Mouse (Mus musculus) lung, postnatal 0 days (tissue): Measurements from ENCODE around the gene Trappc3l. TPM values are rescaled to one million over a fixed set of nuclear protein-coding genes. Genes with fewer than 3 reads are reported as not detected.
A peak's percentile ranks its signal among the peaks of the same experiment; 100 is the strongest.

ENCODE experiments used
- ATAC-seq: fragments of 200-750 bp; cut with Nextera tagmentation; 2 replicates; pipeline ENCODE4 v1.8.0; 2017; ENCODE audit warnings: moderate library complexity
- DNase-seq: peaks from one replicate; pipeline ENCODE4 v3.0.0-alpha.2; 2016; ENCODE audit warnings: low spot score
- H3K27ac ChIP-seq: fragments of 300-500 bp; sonication (generic); 2 replicates; pipeline ENCODE4 v1.5.1; 2014; ENCODE audit warnings: antibody characterized with exemption, mild to moderate bottlenecking, low read length, mixed read lengths
- H3K27me3 ChIP-seq: fragments of 300-500 bp; sonication (generic); replicated peaks from 2 replicates; pipeline ENCODE4 v1.6.1; 2014; ENCODE audit warnings: low read length, mixed read lengths; ENCODE audit not compliant: insufficient read depth
- H3K36me3 ChIP-seq: fragments of 300-500 bp; sonication (generic); 2 replicates; pipeline ENCODE4 v1.6.1; 2014; ENCODE audit warnings: low read length, mixed read lengths; ENCODE audit not compliant: insufficient read depth
- H3K4me1 ChIP-seq: fragments of 300-500 bp; sonication (generic); 2 replicates; pipeline ENCODE4 v1.6.1; 2014; ENCODE audit warnings: antibody characterized with exemption, low read depth, low read length, mixed read lengths; ENCODE audit not compliant: insufficient read depth
- H3K4me2 ChIP-seq: fragments of 300-500 bp; sonication (generic); replicated peaks from 2 replicates; pipeline ENCODE4 v1.6.1; 2014; ENCODE audit warnings: low read depth, mild to moderate bottlenecking, low read length, moderate library complexity, mixed read lengths
- H3K4me3 ChIP-seq: fragments of 300-500 bp; sonication (generic); 2 replicates; pipeline ENCODE4 v1.5.1; 2014; ENCODE audit warnings: low read depth, low read length
- H3K9ac ChIP-seq: fragments of 300-500 bp; sonication (generic); replicated peaks from 2 replicates; pipeline ENCODE4 v1.6.1; 2014; ENCODE audit warnings: low read depth, mild to moderate bottlenecking
- H3K9me3 ChIP-seq: fragments of 300-500 bp; sonication (generic); 2 replicates; pipeline ENCODE4 v1.6.1; 2016; ENCODE audit warnings: low read length, mixed read lengths
- CTCF ChIP-seq: IDR thresholded peaks from 2 replicates; pipeline ENCODE4 v1.5.1; 2016; ENCODE audit warnings: antibody characterized with exemption, mild to moderate bottlenecking
- EP300 ChIP-seq: IDR thresholded peaks from 2 replicates; pipeline ENCODE4 v1.6.1; 2016; ENCODE audit warnings: antibody characterized with exemption, mild to moderate bottlenecking, control low read depth
- WGBS: fragments of 180-500 bp; shearing (Covaris S2); extraction: QIAGEN DNeasy Blood & Tissue Kit; methylation state at CpG from one replicate; pipeline ENCODE4 v1.1.7; 2014; 5-methylcytosine and 5-hydroxymethylcytosine counted together
- polyA plus RNA-seq: library from polyadenylated mRNA; unstranded; fragments of >200 nt; fragmentation: Nextera tagmentation; extraction: Ambion mirVana; gene quantifications from 2 replicates; pipeline ENCODE4 v1.2.1, GENCODE M21; 2015

Gene Trappc3l
- polyA plus RNA-seq, 1 experiment from 2014 or later: not detected

- Histone ChIP-seq H3K27me3 (no peaks in the 10 kb centered on the region), H3K4me2 (peak within 1 kb of the TSS; percentile 48), H3K4me1 (no peaks in the 10 kb centered on the region; the same call in 1 of the 2 replicates), H3K9me3 (no peaks in the 10 kb centered on the region), H3K27ac (peak within 1 kb of the TSS; percentile 54; the same call in 1 of the 2 replicates), H3K36me3 (no peaks in the 10 kb centered on the region), H3K4me3 (peak within 1 kb of the TSS; percentile 20; the same call in 1 of the 2 replicates), H3K9ac (0 out of 2 replicates have a peak within 1 kb of the TSS, but pooled peaks have one; percentile 12)
- peak; percentile 96 for DNase-seq
- TF ChIP-seq CTCF (peak; percentile 87), EP300 (peak; percentile 84)
- peak; percentile 98 for ATAC-seq
- WGBS: 6% methylated on average over 9 of the region's 9 CpGs
Observed at GRCm38 (mm10) chr10:34096418-34096883, 59.1 kb downstream of the Trappc3l start, which contains the start of gene Calhm5. Calhm5 (minus strand) TSS chr10:34096519.

GRCm38 (mm10) chr10:34110863-34111465, 73.6 kb downstream of the Trappc3l start:
- Histone ChIP-seq H3K4me2 (no peak overlapping the region), H3K4me3 (no peak overlapping the region), H3K4me1 (no peaks in the 10 kb centered on the region), H3K36me3 (no peaks in the 10 kb centered on the region), H3K9me3 (no peaks in the 10 kb centered on the region), H3K9ac (no peak overlapping the region), H3K27ac (no peak overlapping the region), H3K27me3 (no peaks in the 10 kb centered on the region)
- DNase-seq: no peak
- no peak for TF ChIP-seq CTCF
- no peak for TF ChIP-seq EP300
- no peak for ATAC-seq
- 73% methylated on average over 13 of the region's 13 CpGs for WGBS

GRCm38 (mm10) chr10:34111964-34112738, 74.8 kb downstream of the Trappc3l start:
- no peaks in the 10 kb centered on the region for H3K36me3 ChIP-seq
- 60% methylated on average over 4 of the region's 4 CpGs for WGBS
- DNase-seq: no peak

GRCm38 (mm10) chr10:34117131-34117530, 79.7 kb downstream of the Trappc3l start:
- no peaks in the 10 kb centered on the region for H3K36me3 ChIP-seq
- TF ChIP-seq CTCF (no peak), EP300 (no peak)
- no peak for ATAC-seq
- H3K4me2 ChIP-seq: no peak overlapping the region
- H3K4me3 ChIP-seq: no peak overlapping the region
- H3K4me1 ChIP-seq: no peaks in the 10 kb centered on the region
- no peaks in the 10 kb centered on the region for H3K9me3 ChIP-seq
- no peak overlapping the region for H3K9ac ChIP-seq
- DNase-seq: no peak
- no peak overlapping the region for H3K27ac ChIP-seq
- 41% methylated on average over 3 of the region's 3 CpGs for WGBS
- no peaks in the 10 kb centered on the region for H3K27me3 ChIP-seq

More at GRCm38 (mm10) chr10:34111964-34112738, 74.8 kb downstream of the Trappc3l start:
- H3K9ac ChIP-seq: no peak overlapping the region
- H3K9me3 ChIP-seq: no peaks in the 10 kb centered on the region
- H3K4me2 ChIP-seq: no peak overlapping the region
- no peak for ATAC-seq
- H3K4me1 ChIP-seq: no peaks in the 10 kb centered on the region
- no peaks in the 10 kb centered on the region for H3K27me3 ChIP-seq
- no peak for TF ChIP-seq EP300
- TF ChIP-seq CTCF: no peak
- no peak overlapping the region for H3K4me3 ChIP-seq
- H3K27ac ChIP-seq: no peak overlapping the region

GRCm38 (mm10) chr10:34117770-34118169, 80.4 kb downstream of the Trappc3l start:
- no peaks in the 10 kb centered on the region for H3K27me3 ChIP-seq
- H3K27ac ChIP-seq: no peak overlapping the region
- DNase-seq (no peak), ATAC-seq (no peak)
- H3K9me3 ChIP-seq: no peaks in the 10 kb centered on the region
- no peaks in the 10 kb centered on the region for H3K4me1 ChIP-seq
- no peaks in the 10 kb centered on the region for H3K36me3 ChIP-seq
- no peak overlapping the region for H3K4me3 ChIP-seq
- H3K9ac ChIP-seq: no peak overlapping the region
- TF ChIP-seq CTCF: no peak
- TF ChIP-seq EP300: no peak
- H3K4me2 ChIP-seq: no peak overlapping the region

- Histone ChIP-seq H3K4me2 (no peak overlapping the region), H3K4me1 (no peaks in the 10 kb centered on the region), H3K27ac (no peak overlapping the region), H3K27me3 (no peaks in the 10 kb centered on the region), H3K4me3 (no peak overlapping the region), H3K9ac (no peak overlapping the region), H3K9me3 (no peaks in the 10 kb centered on the region), H3K36me3 (no peaks in the 10 kb centered on the region)
- ATAC-seq (no peak), DNase-seq (no peak)
- 80% methylated on average over 2 of the region's 2 CpGs for WGBS
- TF ChIP-seq CTCF: no peak
- no peak for TF ChIP-seq EP300
Observed at GRCm38 (mm10) chr10:34118421-34118820, 81.0 kb downstream of the Trappc3l start.
